Mouse (Mus musculus) monocyte, adult 5-6 weeks (primary cell): Measurements from ENCODE around the gene Alpk1. TPM values are rescaled to one million over a fixed set of nuclear protein-coding genes. Genes with fewer than 3 reads are reported as not detected.

Source experiments
- ATAC-seq: fragments of 153-309, 156-312 bp; replicated peaks from 2 replicates; pipeline ENCODE4 v1.8.0; 2017; ENCODE audit warnings: mild to moderate bottlenecking; ENCODE audit not compliant: low TSS enrichment, insufficient number of reproducible peaks, severe bottlenecking, poor library complexity, low FRiP score
- total RNA-seq: library from RNA; stranded (forward); fragments of 200-1000, 200-491, 200-594 nt; gene quantifications from 3 replicates; pipeline ENCODE4 v1.2.3, GENCODE M21; 2017

Alpk1 gene
- total RNA-seq: 26.1 to 44.3 TPM (median 26.9 TPM) in 3 replicates

- ATAC-seq: peak; percentile 89
Observed at GRCm38 (mm10) chr3:127780021-127780644, at the start of gene Alpk1. TSS of gene Alpk1 (minus strand) at chr3:127780527.

- ATAC-seq: no peak
Observed at GRCm38 (mm10) chr3:127827123-127827522, 46.8 kb upstream of the Alpk1 start.

GRCm38 (mm10) chr3:127826503-127826902, 46.2 kb upstream of the Alpk1 start:
- no peak for ATAC-seq

- ATAC-seq: 0 out of 2 replicates have a peak, but pooled peaks have one; percentile 31
Observed at GRCm38 (mm10) chr3:127823886-127824863, 43.8 kb upstream of the Alpk1 start.

GRCm38 (mm10) chr3:127821209-127821608, 40.9 kb upstream of the Alpk1 start:
- no peak for ATAC-seq

- ATAC-seq: no peak
Observed at GRCm38 (mm10) chr3:127820400-127820799, 40.1 kb upstream of the Alpk1 start.

- no peak for ATAC-seq
Observed at GRCm38 (mm10) chr3:127818694-127819663, 38.7 kb upstream of the Alpk1 start.

GRCm38 (mm10) chr3:127817120-127817683, 36.9 kb upstream of the Alpk1 start:
- ATAC-seq: no peak

GRCm38 (mm10) chr3:127809103-127809502, 28.8 kb upstream of the Alpk1 start:
- ATAC-seq: no peak

- no peak for ATAC-seq
Observed at GRCm38 (mm10) chr3:127807846-127808245, 27.5 kb upstream of the Alpk1 start.

GRCm38 (mm10) chr3:127805991-127806390, 25.7 kb upstream of the Alpk1 start:
- no peak for ATAC-seq

- no peak for ATAC-seq
Observed at GRCm38 (mm10) chr3:127805071-127805470, 24.7 kb upstream of the Alpk1 start.

GRCm38 (mm10) chr3:127804439-127804838, 24.1 kb upstream of the Alpk1 start:
- no peak for ATAC-seq

- no peak for ATAC-seq
Observed at GRCm38 (mm10) chr3:127802814-127803213, 22.5 kb upstream of the Alpk1 start.

GRCm38 (mm10) chr3:127801162-127801561, 20.8 kb upstream of the Alpk1 start:
- no peak for ATAC-seq

GRCm38 (mm10) chr3:127796271-127796670, 15.9 kb upstream of the Alpk1 start:
- ATAC-seq: 0 out of 2 replicates have a peak, but pooled peaks have one; percentile 48

GRCm38 (mm10) chr3:127795762-127796161, 15.4 kb upstream of the Alpk1 start:
- no peak for ATAC-seq

- ATAC-seq: no peak
Observed at GRCm38 (mm10) chr3:127793022-127793421, 12.7 kb upstream of the Alpk1 start.
